Mouse (Mus musculus) spleen, embryonic (tissue): ENCODE data around the gene Pcnx2.

ENCODE experiments used
- CTCF ChIA-PET: fragments of 350-600 bp; sonication (Branson Sonifier 250); formaldehyde crosslinking; loops from one replicate; lab custom pipeline; 2022; lab: Charles Lee

Gene Pcnx2

GRCm38 (mm10) chr8:125822065-125822464, 76.1 kb downstream of the Pcnx2 start:
- CTCF ChIA-PET = interaction anchor here (0.6 kb wide), 1 partner anchor 656 kb away, joined by 6 read pairs; no protein-coding TSS in a partner anchor

GRCm38 (mm10) chr8:125819797-125820196, 78.3 kb downstream of the Pcnx2 start:
- CTCF ChIA-PET = interaction anchor here (0.5 kb wide), 1 partner anchor 12 kb away, joined by 5 read pairs; no protein-coding TSS in a partner anchor

GRCm38 (mm10) chr8:125818796-125819195, 79.3 kb downstream of the Pcnx2 start:
- CTCF ChIA-PET = no interaction called here

- CTCF ChIA-PET = no interaction called here
These were observed 81.4 kb downstream of the Pcnx2 start for GRCm38 (mm10) chr8:125816742-125817141.

- CTCF ChIA-PET = no interaction called here
These were observed 89.3 kb downstream of the Pcnx2 start for GRCm38 (mm10) chr8:125808826-125809225.

GRCm38 (mm10) chr8:125807905-125808310, 90.2 kb downstream of the Pcnx2 start:
- CTCF ChIA-PET = no interaction called here

GRCm38 (mm10) chr8:125806459-125806858, 91.7 kb downstream of the Pcnx2 start:
- CTCF ChIA-PET = no interaction called here

- CTCF ChIA-PET = no interaction called here
These were observed 101.1 kb downstream of the Pcnx2 start for GRCm38 (mm10) chr8:125796970-125797369.

GRCm38 (mm10) chr8:125795341-125795740, 102.8 kb downstream of the Pcnx2 start:
- CTCF ChIA-PET = no interaction called here

GRCm38 (mm10) chr8:125792816-125793455, 105.2 kb downstream of the Pcnx2 start:
- CTCF ChIA-PET = no interaction called here

- CTCF ChIA-PET = no interaction called here
These were observed 111.2 kb downstream of the Pcnx2 start for GRCm38 (mm10) chr8:125786886-125787285.

- CTCF ChIA-PET = no interaction called here
These were observed 116.0 kb downstream of the Pcnx2 start for GRCm38 (mm10) chr8:125782161-125782560.

GRCm38 (mm10) chr8:125779656-125780055, 118.5 kb downstream of the Pcnx2 start:
- CTCF ChIA-PET = no interaction called here

GRCm38 (mm10) chr8:125778919-125779318, 119.2 kb downstream of the Pcnx2 start:
- CTCF ChIA-PET = no interaction called here

- CTCF ChIA-PET = no interaction called here
These were observed 120.5 kb downstream of the Pcnx2 start for GRCm38 (mm10) chr8:125777478-125778164.

GRCm38 (mm10) chr8:125776800-125777199, 121.3 kb downstream of the Pcnx2 start:
- CTCF ChIA-PET = no interaction called here

- CTCF ChIA-PET = no interaction called here
These were observed 121.8 kb downstream of the Pcnx2 start for GRCm38 (mm10) chr8:125776314-125776713.

GRCm38 (mm10) chr8:125775031-125775430, 123.1 kb downstream of the Pcnx2 start:
- CTCF ChIA-PET = no interaction called here

GRCm38 (mm10) chr8:125773281-125773803, 124.8 kb downstream of the Pcnx2 start:
- CTCF ChIA-PET = no interaction called here

- CTCF ChIA-PET = no interaction called here
These were observed 125.8 kb downstream of the Pcnx2 start for GRCm38 (mm10) chr8:125772300-125772699.

GRCm38 (mm10) chr8:125768079-125768478, 130.0 kb downstream of the Pcnx2 start:
- CTCF ChIA-PET = no interaction called here

- CTCF ChIA-PET = no interaction called here
These were observed 134.9 kb downstream of the Pcnx2 start for GRCm38 (mm10) chr8:125763066-125763786.
